Mouse (Mus musculus): Measurements from ENCODE around the gene Gm45799.

Gm45799 gene

DNA sequence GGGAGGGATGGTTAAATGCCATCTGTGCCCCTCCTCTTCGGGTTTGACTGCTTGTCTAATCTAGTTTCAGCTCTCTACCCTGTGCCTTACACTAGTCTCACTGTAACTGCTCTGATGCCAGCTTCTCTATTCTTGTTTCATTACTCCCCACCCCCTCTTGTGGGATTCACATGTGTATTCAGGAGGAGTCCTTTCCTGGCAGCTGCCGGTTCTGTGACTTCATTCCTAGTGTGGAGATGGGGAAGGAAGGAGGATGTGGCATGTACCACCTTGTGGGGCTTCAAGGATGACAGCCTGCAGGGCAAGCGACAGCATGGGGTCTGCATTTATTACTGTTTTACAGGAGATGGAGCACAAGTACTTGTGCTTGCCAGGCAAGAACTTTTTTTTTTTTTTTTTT lies 1.6 kb downstream of the Gm45799 start:
- DNase-seq (ENCODE audit: low spot score in 2 of 2) = no peak

DNA sequence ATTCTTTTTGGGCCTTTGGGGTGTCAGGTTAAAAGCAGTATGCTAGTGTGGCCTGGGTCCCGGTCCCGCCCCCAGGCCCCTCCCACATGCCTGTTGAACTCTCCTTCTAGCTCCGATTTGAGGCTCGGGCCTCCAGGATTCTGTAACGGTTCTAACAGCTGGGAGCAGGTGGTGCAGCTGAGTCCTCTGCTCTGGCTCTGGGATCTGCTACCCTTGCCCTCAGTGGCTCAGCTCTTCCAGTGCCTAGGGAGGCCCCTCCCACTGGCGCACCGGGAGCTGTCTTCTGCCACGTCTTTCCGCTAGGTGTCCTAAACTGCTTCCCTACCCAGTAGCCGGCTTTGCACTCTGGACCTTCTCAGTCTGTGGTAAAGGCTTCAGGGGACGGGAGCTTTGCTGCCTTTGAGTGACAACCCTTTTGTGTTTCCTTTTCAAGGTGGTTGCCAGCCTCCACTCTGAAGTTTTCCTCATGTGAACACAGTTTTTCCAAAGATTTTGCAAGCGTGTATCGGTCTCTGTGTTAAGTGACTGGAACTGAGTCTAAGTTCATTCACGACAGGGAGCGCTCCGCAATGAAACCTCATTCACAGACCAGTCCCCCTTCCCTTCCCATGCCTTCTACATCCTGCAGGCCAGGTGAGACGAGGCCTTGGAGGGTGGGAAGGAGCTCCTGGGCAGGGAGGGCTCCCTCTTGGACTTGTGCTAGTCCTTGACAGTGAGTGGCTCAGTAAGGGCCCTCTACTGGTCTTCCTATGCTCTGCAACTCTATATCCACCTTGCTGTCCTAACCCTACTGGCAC lies 10.5 kb downstream of the Gm45799 start, which contains the start of gene Dnhd1:
Dnhd1 (plus strand) TSS at position 189 of the 797 bp plus-strand sequence.
- peak; percentile 57 to 81 for DNase-seq (ENCODE audit: low spot score in 2 of 2)

DNA sequence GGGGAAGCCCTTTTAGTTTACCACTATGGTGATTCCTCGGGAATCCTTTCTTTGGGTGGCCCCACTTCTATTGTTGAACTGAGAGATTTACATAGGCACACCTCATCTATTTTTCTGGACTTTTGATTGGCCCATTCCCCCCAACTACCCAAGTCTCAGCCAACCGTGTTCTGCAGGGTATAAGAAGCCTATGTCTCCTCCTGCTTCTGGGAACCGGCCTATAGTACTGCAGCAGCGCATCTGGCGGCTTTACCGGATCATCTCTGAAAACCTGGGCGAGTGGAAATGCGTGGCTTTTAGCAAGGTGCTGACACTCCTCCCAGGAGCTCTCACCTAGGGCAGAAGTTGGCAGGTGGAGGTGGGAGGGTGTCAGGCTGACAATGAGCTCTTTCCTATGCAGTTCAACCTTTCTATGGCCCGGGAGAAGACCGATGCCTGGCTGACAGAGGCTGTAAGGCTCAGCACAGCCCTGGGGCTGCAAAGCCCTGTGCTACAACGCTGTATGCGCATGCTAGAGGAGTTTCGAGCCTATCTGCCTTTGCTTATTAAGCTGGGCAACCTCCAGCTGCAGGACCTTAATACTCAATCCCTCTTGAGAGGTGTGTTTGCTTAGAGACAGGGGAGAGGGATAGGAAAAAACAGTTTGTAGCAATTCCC lies 45.3 kb downstream of the Gm45799 start:
- no peak for DNase-seq (ENCODE audit: low spot score in 2 of 2)

DNA sequence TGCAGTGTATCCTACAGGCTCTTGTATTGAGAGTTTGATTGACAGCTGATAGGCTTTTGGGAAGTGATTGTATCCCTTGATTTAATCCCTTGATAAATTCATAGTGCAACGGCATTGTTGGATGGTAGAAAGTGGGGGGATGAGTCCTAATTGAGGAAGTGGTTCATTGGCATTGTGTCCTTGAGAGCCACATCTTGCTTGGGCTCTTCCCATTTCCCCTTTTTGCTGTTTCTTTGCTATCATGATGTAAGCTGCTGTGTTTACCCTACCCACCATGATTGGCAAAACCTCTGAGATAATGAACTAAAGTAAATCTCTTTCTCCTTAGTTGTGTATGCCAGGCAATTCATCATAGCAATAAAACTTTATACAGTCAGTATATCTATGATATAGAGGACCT lies 50.5 kb downstream of the Gm45799 start:
- DNase-seq (ENCODE audit: low spot score in 2 of 2) = no peak

DNA sequence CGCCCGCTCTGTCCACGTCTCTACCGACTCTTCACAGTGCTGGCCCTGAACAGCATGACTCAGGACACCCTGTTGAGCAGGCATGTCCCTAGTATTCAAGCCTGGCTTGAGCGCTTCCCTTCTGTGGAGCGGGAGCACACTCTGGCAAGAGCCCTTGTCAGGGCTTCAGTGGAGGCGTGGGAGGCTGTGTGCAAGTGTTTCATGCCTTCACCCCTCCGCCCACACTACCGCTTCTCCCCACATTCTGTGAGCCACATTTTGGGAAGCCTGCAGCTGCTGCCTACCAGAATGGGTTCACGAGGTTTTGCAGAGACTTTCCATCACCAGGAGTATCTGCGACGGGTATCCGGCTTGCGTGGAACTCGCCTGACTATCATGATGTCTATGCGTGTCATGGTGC lies 62.8 kb downstream of the Gm45799 start:
- DNase-seq (ENCODE audit: low spot score in 2 of 2) = no peak

DNA sequence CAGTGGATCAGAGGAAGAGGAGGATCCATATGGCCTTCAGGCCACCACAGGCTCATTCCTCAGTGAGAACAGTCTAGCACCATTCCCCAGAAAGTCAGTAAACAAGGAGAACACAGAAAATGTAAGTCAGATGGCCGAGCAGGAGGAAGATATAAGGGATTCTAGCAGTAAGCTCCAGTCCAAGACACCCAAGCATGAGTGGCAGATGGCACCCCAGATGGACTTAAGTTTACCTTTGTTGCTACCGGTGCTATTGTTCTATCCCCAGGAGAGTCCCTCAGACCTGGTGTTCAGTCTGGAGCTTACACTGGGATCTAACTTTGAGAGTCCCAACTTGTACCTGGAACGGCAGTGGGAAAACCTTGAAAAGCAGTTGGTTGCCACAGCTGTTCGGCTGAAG lies 63.5 kb downstream of the Gm45799 start:
- no peak for DNase-seq (ENCODE audit: low spot score in 2 of 2)

DNA sequence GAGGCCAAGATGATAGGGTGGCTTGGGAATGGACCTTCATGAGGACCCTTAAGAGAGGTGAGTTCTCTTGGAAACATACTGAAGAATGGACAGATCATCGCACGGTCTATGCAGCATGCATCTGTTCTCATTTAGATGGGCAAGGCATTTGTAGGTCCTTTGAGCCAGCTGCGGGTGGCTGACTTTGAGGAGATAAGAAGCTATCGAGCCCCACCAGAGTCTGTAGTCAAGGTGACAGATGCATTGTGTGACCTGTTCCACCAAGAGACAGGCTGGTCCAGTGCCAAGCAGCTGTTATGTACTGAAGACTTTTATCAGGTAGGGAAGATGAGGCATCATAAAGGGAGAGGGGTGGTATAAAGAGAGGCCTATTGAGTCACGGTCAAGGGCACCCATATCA lies 68.4 kb downstream of the Gm45799 start:
- DNase-seq (ENCODE audit: low spot score in 2 of 2) = peak in 1 of 2 experiments; percentile 44

DNA sequence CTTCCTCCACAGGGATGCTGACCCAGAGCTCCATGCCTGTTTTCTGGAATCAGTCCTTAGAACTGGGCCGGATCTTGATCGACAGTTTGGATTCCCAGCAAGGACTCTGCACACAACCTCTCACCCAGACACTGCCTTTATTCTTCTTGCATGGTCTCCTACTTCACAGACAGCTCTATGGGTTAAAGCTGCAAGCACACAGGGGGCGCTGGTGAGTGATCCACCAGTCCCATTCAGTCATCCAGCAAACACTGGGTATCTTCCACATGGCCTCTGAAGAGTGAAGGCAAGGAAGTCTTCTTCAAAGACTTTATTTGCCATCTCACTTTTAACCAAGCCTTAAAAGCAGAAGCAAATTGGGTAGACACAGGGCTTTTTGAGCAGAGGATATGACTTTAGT lies 75.0 kb downstream of the Gm45799 start:
- no peak for DNase-seq (ENCODE audit: low spot score in 2 of 2)

DNA sequence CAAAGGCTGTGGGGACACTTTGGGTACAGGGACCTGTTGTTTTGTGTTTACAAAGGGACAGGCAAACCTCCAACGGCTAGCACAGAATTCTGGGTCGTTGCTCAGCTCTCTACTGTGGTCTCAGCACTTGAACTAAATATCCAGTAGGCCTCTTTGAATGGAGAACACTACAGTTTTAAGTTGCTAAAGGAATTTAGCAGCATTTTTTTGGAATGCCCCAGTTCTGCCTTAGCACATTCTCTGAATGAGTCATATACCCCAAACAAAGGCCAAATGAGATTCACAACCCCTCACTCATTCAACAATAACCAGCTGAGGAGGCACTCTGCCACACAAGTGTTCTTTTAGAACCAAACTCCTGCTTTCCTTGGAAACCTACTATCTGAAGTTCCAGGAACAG lies 81.6 kb downstream of the Gm45799 start:
- no peak for DNase-seq (ENCODE audit: low spot score in 2 of 2)

DNA sequence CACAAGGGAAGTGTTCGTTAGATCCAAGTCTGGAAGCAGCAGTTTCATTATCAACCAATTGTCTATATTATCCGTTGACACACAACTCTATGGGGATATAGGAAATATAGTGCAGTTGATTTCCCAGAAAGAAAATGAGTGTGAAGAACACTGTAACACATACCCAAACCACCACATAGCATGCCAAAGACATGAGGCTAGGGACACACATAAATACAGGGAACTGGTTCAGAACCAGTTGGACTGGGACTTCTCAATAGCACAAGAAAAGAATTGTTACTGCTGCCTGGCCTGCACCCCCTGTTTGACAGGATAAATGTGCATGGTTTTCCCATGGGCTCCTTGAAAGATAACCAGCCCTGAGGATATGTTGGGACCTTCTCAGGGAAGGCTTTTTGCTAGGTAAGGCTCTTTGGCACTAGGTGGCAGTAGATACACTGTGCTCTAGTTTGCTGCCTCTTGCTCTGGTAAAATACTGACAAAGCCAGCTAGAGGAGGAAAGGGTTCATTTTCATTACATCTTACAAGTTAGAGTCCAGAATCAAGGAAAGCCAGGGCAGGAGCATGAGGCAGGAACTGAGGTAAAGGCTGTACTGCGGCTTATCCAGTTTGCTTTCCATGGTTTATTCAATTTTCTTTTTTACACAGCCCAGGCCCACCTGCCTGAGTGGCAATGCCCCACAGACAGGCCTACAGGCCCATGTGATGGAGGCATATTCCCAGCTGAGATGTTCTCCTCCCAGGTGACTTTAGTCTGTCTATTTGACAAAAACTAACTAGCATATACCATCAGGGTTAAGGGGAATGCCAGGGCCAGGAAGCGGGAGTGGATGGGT lies 86.0 kb downstream of the Gm45799 start:
- DNase-seq (ENCODE audit: low spot score in 2 of 2) = no peak

DNA sequence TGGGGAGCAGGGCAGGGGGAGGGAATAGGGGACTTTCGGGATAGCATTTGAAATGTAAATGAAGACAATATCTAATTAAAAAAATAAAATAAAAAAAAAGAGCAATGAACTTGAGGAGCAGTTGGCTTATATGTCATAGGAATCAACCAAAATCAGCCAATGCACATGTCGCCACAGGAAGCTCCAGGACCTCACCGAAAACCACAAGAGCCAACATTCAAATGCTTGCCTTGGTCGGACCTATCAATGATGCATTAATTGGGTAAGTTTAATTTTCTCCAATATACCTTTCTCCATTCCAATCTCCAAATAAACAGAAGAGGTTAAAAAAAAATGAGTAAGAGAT lies 86.6 kb downstream of the Gm45799 start:
- DNase-seq (ENCODE audit: low spot score in 2 of 2) = no peak

DNA sequence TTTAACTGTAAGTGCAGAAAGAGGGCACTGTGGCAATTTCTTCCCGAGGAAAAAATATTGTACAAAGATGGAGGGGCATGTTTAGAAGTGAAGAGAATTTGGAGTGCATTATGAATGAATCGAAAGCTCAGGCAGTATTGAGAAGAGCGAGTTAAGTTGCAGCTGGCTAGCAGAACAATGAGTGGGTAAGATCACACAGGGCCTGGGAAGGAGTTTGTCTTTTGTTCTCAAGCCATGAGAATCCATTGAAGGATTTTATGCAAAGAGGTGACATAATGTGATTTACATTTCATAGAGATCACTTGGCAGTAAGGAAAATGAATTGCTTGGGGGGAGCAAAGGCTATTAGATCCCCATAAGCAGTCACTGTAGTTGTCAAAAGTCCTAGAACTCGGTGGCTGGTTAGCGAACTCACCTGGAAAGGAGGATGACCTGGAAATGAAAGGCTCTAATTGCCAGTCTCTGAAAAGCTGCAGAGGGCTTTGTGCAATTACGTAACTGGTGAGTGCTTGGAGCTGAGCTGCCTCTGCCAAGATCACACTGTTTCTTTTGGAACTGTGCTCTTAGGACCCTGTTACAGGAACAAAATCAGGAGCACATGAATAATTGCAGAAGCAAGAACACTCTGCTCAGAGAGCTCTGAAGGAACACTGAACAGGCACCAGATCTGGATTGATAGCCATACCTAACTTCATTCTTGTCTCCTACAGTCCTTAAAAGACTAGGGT lies 88.5 kb downstream of the Gm45799 start:
- DNase-seq (ENCODE audit: low spot score in 2 of 2) = no peak

DNA sequence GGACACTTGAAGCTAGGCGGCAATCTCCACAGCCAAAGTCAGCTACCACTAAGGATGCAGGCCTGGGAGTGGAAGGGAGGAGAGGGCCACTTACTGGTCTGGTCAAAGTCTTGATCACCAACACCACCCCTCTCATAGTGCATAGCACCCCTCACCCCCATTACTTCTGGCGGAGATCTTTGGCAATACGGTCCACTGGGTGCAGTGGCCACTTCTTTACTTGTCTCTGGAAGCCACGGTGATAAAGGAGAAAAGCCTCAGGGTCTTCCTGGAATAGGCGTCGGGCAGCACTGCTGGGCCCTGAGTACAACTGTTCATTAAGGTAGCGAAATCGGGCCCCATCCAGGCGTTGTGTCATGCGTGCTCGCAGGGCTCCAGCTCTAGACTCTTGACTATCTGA lies 93.5 kb downstream of the Gm45799 start:
- DNase-seq (ENCODE audit: low spot score in 2 of 2) = peak in 1 of 2 experiments; percentile 58

Data from spleen, postnatal 4 days (tissue).